Mouse (Mus musculus): ENCODE data around the gene Tnfrsf25. TPM values are rescaled to one million over a fixed set of nuclear protein-coding genes. Genes with fewer than 3 reads are reported as not detected.

Gene Tnfrsf25
- total RNA-seq, 2 experiments from 2014 or later: not detected

GRCm38 (mm10) chr4:152136112-152136875, 20.6 kb downstream of the Tnfrsf25 start:
- no peak for ATAC-seq (replicated peaks; ENCODE audit: low FRiP score, low TSS enrichment, poor library complexity, severe bottlenecking)

DNA sequence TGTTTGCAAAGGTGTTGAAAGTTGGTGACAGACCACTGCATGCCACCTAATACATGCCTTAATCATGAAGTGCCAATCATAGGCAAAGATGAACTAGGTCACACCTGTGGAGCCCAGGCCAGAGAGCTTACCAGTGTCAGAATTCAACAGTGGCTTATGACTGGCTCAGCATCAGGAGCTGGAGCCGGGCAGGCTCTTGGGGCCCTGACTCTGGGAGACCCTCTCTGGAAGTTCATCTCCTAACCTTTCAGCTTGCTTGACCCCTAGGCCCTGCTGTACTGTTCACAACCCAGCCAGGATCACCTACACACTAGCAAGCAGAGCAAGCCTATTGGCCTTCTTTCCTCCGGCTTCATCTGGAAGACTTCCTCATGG, 21.1 kb downstream of the Tnfrsf25 start:
- no peak for ATAC-seq (replicated peaks; ENCODE audit: low FRiP score, low TSS enrichment, poor library complexity, severe bottlenecking)

DNA sequence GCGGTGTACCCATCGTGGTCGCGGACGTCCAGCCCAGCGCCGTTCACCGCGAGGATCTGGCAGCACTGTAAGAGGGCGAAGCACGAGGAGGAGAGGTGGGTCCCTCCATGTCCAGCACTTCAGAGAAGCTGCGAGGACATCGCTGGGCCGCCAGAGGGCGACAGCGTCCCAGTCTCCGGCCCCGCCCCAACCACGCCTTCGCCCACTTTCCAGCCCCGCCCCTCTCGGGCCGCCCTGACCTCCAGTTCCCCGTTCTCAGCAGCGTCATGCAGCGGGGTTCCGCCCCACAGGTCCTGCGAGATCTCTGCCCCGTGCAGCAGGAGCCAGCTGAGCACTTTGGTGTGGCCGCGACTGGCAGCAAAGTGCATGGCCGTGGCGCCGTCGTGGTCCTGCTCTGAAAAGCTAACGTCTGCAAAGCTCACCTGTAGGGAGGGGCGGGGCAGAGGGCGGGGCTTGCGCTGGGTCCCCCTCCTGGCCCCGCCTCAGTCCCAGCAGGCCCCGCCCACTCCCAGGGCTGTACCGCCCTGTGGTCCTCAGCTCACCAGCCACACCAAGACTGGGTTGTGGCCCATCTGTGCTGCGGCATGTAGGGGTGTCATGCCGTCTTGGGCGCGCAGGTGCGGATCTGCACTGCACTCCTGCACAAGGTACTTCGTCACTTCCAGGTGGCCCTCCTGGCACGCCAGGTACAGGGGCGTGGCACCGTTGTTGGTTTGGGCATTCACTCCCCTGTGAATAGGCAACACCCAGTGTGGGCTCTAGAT, 22.9 kb downstream of the Tnfrsf25 start:
- ATAC-seq (replicated peaks; ENCODE audit: low FRiP score, low TSS enrichment, poor library complexity, severe bottlenecking): peak; percentile 83

GRCm38 (mm10) chr4:152140441-152140840, 24.7 kb downstream of the Tnfrsf25 start:
- ATAC-seq (replicated peaks; ENCODE audit: low FRiP score, low TSS enrichment, poor library complexity, severe bottlenecking): peak; percentile 41; the same call in 1 of the 2 replicates

- ATAC-seq (replicated peaks; ENCODE audit: low FRiP score, low TSS enrichment, poor library complexity, severe bottlenecking): no peak
Measured at GRCm38 (mm10) chr4:152141521-152142135, 25.9 kb downstream of the Tnfrsf25 start.

- no peak for ATAC-seq (replicated peaks; ENCODE audit: low FRiP score, low TSS enrichment, poor library complexity, severe bottlenecking)
Measured at GRCm38 (mm10) chr4:152143632-152144031, 27.9 kb downstream of the Tnfrsf25 start.

- no peak for ATAC-seq (replicated peaks; ENCODE audit: low FRiP score, low TSS enrichment, poor library complexity, severe bottlenecking)
Measured at GRCm38 (mm10) chr4:152145473-152145872, 29.7 kb downstream of the Tnfrsf25 start.

- no peak for ATAC-seq (replicated peaks; ENCODE audit: low FRiP score, low TSS enrichment, poor library complexity, severe bottlenecking)
Measured at GRCm38 (mm10) chr4:152146033-152146827, 30.5 kb downstream of the Tnfrsf25 start.

GRCm38 (mm10) chr4:152150546-152150945, 34.8 kb downstream of the Tnfrsf25 start:
- no peak for ATAC-seq (replicated peaks; ENCODE audit: low FRiP score, low TSS enrichment, poor library complexity, severe bottlenecking)

DNA sequence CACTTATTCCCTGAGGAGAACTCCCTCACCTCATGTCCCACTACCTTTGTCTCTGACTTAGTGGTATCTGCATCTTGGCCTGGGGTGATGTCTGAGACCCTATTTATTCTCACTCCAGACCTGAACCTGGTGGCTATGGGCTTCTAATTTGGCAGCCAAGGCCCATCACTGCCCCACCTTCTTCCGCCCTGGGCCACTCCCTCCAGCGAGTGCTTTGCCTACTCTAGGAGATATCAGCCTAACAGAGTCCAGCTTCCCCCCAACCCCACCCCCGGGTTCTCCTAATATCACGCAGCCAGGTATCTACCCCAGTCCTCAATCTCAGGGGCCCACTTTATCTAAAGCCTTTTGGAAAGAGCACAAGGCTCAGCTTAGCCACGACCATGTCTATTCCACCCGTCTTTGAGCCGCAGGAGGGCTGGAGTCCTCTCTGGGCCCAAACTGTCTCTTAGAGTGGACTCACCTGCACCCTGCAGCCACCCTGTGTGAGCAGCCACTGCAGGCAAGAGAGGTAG, 35.8 kb downstream of the Tnfrsf25 start:
- peak; percentile 23; the same call in 1 of the 2 replicates for ATAC-seq (replicated peaks; ENCODE audit: low FRiP score, low TSS enrichment, poor library complexity, severe bottlenecking)

DNA sequence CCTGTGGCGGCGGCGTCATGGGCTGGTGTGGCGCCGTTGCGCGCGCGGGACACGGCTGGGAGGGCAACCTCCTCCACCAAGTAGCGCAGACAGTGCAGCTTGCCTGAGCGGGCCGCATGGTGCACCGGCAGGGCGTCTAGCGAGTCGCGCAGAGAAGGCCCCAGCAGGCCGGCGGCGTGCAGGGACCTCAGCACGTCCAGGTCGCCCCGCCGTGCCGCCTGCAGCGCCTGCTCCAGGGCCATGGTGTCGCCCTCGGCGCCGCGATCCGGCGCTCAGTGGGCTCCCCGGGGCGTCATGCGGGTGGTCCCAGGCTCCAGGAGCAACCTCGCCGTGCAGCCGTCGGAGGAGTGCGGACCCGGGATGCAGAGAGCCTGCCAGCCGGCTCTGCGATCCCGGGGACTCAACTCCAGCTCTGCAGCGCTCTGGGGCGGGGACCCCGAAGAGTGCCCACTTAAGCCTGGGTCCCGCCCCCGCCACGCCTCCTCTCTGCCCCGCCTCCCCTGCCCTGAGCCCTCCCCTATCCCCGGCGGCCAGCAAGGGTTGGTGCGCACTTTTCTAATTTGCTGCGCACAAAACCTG, 36.3 kb downstream of the Tnfrsf25 start, which contains the start of gene Espn:
Gene Espn (minus strand): TSS at position 406 of the 579 bp plus-strand sequence.
- ATAC-seq (replicated peaks; ENCODE audit: low FRiP score, low TSS enrichment, poor library complexity, severe bottlenecking): peak; percentile 59

- peak; percentile 68 for ATAC-seq (replicated peaks; ENCODE audit: low FRiP score, low TSS enrichment, poor library complexity, severe bottlenecking)
Measured at GRCm38 (mm10) chr4:152153771-152154177, 38.0 kb downstream of the Tnfrsf25 start.

- ATAC-seq (replicated peaks; ENCODE audit: low FRiP score, low TSS enrichment, poor library complexity, severe bottlenecking): no peak
Measured at GRCm38 (mm10) chr4:152155019-152155418, 39.3 kb downstream of the Tnfrsf25 start.

DNA sequence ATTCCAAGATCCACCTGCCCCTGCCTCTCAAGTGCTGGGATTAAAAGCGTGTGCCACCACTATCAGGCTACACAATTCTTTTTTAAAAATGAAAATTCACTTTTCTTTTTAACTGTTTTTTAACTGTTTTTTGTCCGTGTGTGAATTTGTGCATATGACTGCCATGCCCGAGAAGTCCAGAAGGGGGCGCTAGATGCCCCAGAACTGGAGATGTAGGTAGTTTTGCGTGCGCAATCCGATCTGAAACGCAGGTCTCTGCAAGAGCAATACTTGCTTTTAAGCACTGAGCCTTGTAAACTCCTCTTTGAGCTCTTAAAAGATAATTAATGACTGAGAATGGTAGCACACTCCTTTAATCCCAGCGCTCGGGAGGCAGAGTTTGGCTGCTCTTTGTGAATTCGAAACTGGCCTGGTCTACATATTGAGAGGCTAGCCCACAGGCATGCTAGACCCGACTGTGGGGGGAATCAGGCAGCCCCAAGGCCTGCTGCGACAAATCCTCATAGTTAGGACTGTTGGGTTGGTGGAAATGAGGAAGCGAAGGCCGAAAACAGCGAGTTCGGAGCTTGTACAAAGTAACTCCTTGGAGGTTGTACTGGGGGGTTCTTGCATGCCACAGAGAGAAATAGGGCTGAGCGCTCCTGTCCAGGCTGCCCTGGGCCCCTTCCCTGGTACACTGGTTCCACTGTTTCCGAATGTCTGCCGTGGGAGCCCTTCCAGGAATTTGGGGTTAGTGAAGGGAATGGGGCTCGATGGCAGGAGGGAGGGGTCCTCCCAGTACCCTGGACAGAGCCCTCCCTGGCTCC, 42.2 kb downstream of the Tnfrsf25 start:
- ATAC-seq (replicated peaks; ENCODE audit: low FRiP score, low TSS enrichment, poor library complexity, severe bottlenecking): peak; percentile 35; the same call in 1 of the 2 replicates

GRCm38 (mm10) chr4:152158585-152159284, 43.0 kb downstream of the Tnfrsf25 start, which contains the start of gene Hes2:
TSS of gene Hes2 (plus strand) at chr4:152158867.
- peak; percentile 24 for ATAC-seq (replicated peaks; ENCODE audit: low FRiP score, low TSS enrichment, poor library complexity, severe bottlenecking)

GRCm38 (mm10) chr4:152159285-152159678, 43.5 kb downstream of the Tnfrsf25 start:
- ATAC-seq (replicated peaks; ENCODE audit: low FRiP score, low TSS enrichment, poor library complexity, severe bottlenecking): peak; percentile 32; the same call in 1 of the 2 replicates

GRCm38 (mm10) chr4:152160748-152161147, 45.0 kb downstream of the Tnfrsf25 start:
- ATAC-seq (replicated peaks; ENCODE audit: low FRiP score, low TSS enrichment, poor library complexity, severe bottlenecking): no peak
